ENCODE assay signal across 8 mouse cellular contexts in the genomic region with DNA sequence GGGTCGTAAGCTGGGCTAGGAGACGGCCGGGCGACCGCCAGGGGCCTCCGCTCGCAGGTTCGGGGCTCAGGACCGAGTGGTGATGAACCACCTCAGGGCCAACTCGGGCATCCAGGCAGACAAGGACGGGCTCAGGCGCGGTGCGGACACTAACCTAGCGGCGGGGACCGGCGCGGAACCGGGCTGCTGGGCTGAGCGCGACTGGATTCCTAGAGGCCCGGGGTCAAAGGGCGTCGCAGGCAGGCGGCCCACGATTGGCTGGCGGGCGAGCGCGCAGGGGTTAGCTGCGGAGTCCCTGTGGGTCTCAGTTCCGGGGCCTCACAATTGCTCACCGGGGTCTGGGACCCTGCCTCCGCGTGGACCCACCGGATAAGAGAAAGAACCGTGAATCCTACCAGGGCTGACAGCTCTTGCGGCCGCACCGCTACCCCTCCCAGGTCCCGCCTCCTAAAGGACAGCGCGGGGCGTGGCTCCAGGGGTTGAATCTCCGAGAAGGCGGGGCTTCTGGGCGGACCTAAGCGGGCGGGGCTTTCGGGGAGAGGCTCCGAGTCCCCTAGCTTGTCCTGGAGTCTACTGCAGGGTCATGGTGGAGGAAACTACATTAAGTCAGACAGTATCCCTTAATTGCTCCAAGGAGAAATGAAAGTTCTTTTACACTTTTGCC. TPM values are rescaled to one million over a fixed set of nuclear protein-coding genes. Genes with fewer than 3 reads are reported as not detected.
A peak's percentile ranks its signal among the peaks of the same experiment; 100 is the strongest.
DNase-seq lines count a peak whose midpoint lies in the region; ATAC-seq lines count a peak whose summit lies in the region.

Gene Manea (minus strand): TSS at position 449 of the 664 bp plus-strand sequence.

- H3K4me3 ChIP-seq in hindbrain, embryonic 11.5 days (ENCODE audit: low read depth, low read length) = peak within 1 kb of the TSS; percentile 76

- no peaks in the 10 kb centered on the region for H3K27me3 ChIP-seq in hindbrain, embryonic 11.5 days (ENCODE audit: control insufficient read depth, insufficient read depth, low read length)

- DNase-seq in Muller cell, postnatal 12 days (ENCODE audit: inconsistent ontology term) = peak; percentile 96
- peak; percentile 92 for DNase-seq in cerebellum, adult 9-11 months
- peak; percentile 66 to 90 for DNase-seq in frontal cortex, adult 2 months (ENCODE audit: extremely low spot score in 1 of 2, low spot score in 1 of 2)
- peak; percentile 95 for DNase-seq in hindbrain, embryonic 11.5 days (ENCODE audit: low spot score)
- peak; percentile 83 to 91 for DNase-seq in layer of hippocampus, postnatal 10 days (ENCODE audit: low spot score in 2 of 2)
- peak; percentile 97 for DNase-seq in lung, postnatal 10 days
- DNase-seq in ovary, postnatal 36 days (ENCODE audit: low spot score) = peak; percentile 93
- peak; percentile 95 for DNase-seq in thymus, postnatal 25 days

- H3K4me2 ChIP-seq in hindbrain, embryonic 11.5 days (replicated peaks; ENCODE audit: low read depth, low read length) = peak within 1 kb of the TSS; percentile 43

- H3K27ac ChIP-seq in hindbrain, embryonic 11.5 days (ENCODE audit: low read depth, low read length) = peak within 1 kb of the TSS; percentile 94

- ATAC-seq in hindbrain, embryonic 11.5 days (ENCODE audit: low FRiP score) = peak; percentile 99

- H3K36me3 ChIP-seq in hindbrain, embryonic 11.5 days (ENCODE audit: control insufficient read depth, insufficient read depth, low read length) = no peaks in the 10 kb centered on the region

- WGBS in hindbrain, embryonic 11.5 days = under 1% methylated on average over 49 of the region's 52 CpGs

- no peaks in the 10 kb centered on the region for H3K4me1 ChIP-seq in hindbrain, embryonic 11.5 days (replicated peaks; ENCODE audit: control insufficient read depth, insufficient read depth, low read length)

- peak within 1 kb of the TSS; percentile 93 for H3K9ac ChIP-seq in hindbrain, embryonic 11.5 days (ENCODE audit: low read depth, low read length)

- no peaks in the 10 kb centered on the region for H3K9me3 ChIP-seq in hindbrain, embryonic 11.5 days (ENCODE audit: control insufficient read depth, low read length)

RNA-seq across cellular contexts. Expression of gene Manea, which starts in this region (rescaled TPM):
- 12.3 and 14.3 TPM in 2 replicates for polyA plus RNA-seq in frontal cortex, adult 2 months (2012; rRNA removed)
- polyA plus RNA-seq in hindbrain, embryonic 11.5 days (2014; fragmentation: Nextera tagmentation; extraction: Ambion mirVana) = 21.5 and 24.4 TPM in 2 replicates
- 10 to 100 TPM; 30.4 to 32.6 TPM for total RNA-seq in layer of hippocampus, postnatal 10 days (2021)

Comparison
In these comparisons a context has a peak if more than half of its experiments do, and no peak if none do; other contexts are left out.
1. Peak in every context shown above with its lines: DNase-seq, ATAC-seq, H3K4me3 ChIP-seq and H3K27ac ChIP-seq.